Mouse (Mus musculus): ENCODE data around the gene Hace1.
"Not testable (repeated sequence)": the region's sequence is repeated elsewhere in the genome, so short reads cannot be mapped to it uniquely, and the experiment has no call there.

The Hace1 gene

DNA sequence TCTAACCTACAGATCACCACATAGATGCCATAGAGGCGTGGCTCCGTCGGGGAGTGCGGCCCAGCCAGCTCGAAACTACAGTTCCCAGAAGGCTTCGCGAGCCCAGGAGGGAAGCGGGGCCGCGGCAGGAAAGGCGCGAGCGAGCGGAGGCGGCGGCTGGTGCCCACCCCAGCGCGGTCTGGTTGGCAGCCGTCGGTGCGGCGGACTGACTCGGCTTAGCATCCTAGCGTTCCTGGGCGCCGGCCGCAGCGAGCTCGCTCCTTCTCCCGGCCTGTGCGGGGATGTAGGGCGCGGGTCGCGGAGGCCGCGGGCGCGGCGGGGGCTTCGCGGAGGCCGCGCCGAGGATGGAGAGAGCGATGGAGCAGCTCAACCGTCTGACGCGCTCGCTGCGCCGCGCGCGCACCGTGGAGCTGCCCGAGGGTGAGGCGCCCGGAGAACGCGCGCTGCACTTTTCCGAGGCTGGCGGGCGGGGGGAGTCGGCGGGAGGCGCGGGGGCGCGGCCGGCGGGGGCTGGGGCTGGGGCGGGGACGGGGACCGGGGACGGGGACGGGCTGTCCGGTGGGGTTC lies at the start of gene Hace1:
TSS of gene Hace1 (plus strand) at position 99 of the 567 bp plus-strand sequence.
- DNase-seq (ENCODE audit: low spot score) = peak; percentile 87

DNA sequence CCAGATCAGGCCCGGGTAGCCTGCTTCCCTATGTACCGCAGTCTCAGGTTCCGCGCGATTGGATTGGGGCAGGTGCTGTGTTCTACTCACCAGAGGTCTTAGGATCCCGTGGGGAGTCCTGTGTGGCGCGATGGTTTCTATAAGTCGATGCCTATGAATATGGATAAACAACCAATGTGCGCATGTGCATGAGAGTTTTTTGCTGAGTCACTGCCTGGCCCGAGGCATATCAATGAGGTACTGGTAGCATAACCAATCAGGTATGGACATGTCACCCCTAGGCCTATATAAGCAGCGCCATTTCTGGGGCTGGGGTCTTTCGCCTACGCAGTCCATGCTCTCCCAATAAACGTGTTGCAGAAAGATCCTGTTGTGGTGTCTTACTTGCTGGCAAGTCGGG lies 40.3 kb upstream of the Hace1 start:
- not testable (repeated sequence) for DNase-seq (ENCODE audit: low spot score)

DNA sequence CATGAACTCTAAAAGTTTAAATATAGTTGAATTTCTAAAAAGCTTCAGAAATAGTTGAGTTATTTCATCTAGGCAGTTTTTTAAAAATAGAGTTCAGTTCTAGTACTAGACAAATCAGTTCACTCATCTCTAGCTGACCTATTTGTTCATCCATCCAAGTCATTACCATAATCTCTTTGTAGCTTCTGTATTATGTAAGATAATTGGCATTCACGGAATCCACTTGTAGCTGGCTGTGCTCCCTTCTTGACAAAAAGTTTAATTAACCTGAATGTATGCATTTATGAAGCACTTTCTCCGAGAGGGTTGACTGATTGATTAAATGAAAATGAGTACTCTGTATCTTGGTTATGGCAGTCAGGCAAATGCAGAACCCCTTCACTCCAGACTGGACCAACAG lies 34.9 kb upstream of the Hace1 start:
- DNase-seq (ENCODE audit: low spot score) = no peak

DNA sequence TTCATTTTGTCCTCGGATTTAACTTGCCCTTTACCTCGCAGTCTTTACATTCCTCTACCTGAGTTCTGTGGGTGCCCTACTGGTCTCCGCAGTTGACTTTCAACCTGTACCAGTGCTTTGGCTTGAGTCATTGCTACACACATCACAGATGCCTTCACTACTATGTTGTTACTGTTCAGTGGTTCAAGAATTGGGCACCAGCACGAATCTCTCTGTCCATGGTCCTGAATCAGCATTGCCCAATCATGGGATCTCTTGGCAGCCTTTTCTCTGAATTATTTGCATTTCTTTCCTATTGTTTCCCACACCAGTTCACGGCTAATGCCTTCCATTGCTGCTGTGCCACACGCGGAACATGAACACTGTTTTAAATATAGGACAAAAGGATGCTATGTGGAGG lies 30.8 kb upstream of the Hace1 start:
- DNase-seq (ENCODE audit: low spot score) = peak; percentile 62

DNA sequence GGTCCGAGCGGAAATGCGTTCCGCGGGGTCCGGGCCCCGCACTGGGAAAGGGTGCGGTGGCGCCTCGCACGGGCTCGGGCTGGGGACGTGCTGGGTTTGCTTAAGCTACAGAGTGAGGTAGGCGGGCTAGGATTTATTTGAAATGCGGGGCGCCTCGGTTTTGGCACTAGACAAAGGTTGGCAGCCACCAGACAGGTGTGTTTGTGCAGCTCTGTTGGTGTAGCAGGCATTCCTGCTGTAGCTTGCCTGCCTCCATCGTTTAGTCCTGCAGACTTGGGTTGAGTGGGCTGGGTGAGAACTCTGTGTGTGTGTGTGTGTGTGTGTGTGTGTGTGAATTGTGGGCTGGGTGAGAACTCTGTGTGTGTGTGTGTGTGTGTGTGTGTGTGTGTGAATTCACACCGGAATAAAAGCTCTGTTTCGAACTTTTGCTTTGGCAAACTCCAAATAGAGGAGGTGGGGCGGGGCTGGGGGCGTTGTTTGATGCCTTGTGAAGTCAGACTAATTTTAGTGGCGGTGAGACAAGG lies 731 bp downstream of the Hace1 start:
- DNase-seq (ENCODE audit: low spot score) = peak; percentile 46

DNA sequence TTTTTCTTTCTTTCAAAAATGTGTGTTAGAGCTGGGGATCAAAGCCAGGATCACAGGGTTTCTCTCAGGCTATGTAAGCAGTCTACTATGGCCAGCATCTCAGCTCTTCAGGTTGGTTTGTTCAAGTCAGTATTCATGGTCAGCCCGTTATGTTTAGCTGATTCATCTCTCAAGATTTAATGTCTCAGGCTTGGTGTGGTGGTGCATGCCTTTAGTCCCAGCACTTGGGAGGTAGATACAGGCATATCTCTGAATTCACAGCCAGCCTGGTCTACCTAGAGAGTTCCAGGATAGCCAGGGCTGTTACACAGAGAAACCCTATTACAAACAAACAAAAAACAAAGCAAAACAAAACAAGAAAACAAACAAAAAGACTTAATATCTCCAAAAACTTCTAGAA lies 5.7 kb downstream of the Hace1 start:
- no peak for DNase-seq (ENCODE audit: low spot score)

DNA sequence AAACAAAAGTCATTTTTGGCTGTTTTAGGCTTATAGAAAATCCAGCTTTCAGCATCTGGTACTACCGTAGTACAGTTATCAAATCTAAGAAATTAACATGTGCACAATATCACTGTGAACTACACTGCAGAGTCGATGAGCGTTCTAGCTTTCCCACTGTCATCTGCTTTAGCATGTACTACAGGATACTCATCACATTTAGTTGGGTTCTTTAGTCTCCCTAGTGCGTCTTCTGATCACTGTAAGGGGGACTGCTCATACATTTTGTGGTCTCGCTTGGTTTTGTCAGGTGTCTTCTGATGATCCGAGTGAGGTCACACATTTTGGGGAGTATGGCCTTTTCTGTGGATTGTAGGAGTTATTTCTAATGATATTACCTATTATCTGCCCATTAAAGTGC lies 6.2 kb downstream of the Hace1 start:
- no peak for DNase-seq (ENCODE audit: low spot score)

DNA sequence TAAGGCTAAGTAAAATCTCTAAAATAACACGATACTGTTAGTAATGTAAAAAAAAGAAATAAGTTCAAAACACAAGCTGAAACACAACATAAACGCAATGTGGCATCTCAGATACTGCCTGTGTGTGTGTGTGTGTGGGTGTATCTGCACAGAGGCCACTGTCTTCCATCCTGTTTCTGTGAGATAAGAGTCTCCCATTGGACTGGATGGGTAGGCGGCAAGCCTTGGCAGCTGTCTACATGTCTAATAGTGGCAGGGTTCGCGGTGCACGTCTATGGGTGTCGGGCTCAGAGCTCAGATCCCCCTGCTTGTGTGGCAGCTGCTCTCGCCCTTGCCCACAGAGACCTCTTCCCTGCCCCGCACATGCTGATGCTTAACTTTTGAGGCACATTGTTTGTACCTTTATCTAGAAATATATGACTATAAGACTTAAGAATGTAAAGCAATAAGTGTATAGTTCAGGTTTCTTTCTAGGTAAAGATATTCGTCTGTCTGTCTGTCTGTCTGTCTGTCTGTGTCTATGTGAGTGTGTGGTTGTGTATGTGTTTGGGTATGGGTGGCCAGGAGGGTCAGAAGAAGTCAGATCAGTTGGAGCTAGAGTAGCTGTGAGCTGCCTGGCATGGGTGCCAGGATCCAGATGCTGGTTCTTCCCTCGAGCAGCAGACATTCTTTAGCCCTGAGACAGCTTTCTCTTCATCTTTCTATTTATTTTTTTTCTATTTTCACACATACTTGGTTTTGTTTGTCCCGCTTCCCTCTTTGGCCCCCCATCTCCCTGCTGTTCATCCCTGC lies 6.9 kb downstream of the Hace1 start:
- no peak for DNase-seq (ENCODE audit: low spot score)

DNA sequence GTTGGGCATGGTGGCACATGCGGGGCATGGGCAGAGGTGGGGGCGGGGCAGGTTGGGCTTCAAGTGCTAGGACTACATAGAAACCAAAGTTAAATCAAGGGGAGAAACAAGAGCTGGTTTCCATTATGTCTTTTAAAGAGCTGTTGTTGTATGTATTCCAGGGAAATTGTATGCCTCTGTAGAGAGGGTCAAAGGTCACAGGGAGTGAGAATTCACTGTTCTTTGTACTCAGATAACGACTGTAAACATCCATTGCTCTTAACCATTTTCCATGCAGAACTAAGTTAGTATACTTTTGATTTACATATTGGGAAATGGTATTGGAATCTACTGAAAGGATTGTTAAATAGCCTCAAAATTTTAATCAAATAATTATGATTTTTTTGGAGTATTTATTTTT lies 28.2 kb downstream of the Hace1 start:
- no peak for DNase-seq (ENCODE audit: low spot score)

DNA sequence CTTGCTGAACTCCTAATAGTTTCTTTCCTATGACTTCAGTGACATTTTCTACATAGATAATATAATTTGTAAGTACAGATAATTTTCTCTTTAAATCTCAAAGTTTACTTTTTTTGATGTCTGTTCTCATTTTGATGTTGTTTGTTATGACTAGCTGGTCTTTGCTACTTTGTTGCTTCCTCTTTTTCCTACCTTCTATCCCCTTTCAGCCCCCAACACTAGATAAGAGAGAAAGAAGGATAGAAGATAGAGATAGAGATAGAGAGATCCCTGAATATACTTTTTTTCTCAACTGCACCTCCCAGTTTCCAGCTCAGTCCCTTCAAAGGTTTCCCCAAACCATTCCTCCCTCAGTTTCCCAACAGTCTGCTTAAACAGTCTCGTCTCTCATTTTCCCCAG lies 33.1 kb downstream of the Hace1 start:
- no peak for DNase-seq (ENCODE audit: low spot score)

DNA sequence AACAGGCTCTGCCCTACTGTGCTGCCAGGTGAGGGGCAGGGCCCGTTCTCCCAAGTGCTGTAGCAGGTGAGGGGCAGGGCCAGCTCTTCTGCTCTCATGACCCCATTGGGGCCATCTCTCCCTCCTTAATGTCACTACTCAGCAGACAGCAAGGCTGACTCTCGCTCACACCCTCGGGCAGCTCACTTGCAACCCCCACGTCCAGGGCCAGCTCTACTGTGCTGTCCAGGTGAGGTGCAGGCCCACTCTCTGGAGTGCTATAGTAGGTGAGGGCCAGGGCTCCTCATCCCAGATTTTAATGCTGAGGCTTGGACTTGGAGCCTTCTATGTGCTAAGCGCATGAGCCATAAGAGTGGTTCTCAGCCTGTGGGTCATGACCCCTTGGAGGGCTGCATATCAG lies 38.4 kb downstream of the Hace1 start:
- DNase-seq (ENCODE audit: low spot score) = no peak

DNA sequence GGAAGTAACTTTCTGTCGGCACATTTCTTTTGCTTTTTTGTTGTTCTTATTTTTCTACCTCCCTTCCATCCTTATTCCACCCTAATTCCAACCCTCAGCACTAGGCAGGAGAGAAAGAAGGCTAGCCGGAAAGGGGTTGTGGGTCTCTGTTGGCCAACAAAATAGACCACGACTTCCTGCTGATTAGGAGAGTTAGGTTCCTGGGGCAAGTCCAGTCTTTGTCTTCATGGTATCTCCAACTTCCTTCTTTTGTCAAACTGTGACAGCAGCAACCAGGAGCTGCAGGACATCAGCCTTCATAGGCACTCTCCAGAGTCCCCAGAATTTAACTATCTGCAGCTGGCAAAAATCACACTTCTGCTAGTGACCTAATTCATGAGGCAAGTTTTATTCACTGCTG lies 41.4 kb downstream of the Hace1 start:
- no peak for DNase-seq (ENCODE audit: low spot score)

DNA sequence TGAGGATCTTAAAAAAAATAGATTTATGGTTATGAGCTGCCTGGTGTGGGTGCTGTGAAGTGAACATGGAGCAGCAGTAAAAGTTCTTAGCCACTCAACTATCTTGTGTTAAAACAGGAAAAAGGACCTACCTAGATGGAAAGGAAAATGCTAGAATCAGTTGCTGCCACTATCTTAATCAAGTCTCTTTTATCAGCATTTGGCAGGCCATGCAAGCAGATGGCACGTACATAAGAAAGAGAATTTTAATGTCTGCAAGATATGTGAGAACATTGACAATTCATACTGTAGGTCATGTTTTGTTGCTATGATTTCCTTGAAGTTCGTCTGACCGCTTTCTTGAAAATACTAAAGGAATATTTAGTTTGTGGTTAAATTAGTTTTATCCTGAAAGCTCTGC lies 54.4 kb downstream of the Hace1 start:
- DNase-seq (ENCODE audit: low spot score) = no peak

DNA sequence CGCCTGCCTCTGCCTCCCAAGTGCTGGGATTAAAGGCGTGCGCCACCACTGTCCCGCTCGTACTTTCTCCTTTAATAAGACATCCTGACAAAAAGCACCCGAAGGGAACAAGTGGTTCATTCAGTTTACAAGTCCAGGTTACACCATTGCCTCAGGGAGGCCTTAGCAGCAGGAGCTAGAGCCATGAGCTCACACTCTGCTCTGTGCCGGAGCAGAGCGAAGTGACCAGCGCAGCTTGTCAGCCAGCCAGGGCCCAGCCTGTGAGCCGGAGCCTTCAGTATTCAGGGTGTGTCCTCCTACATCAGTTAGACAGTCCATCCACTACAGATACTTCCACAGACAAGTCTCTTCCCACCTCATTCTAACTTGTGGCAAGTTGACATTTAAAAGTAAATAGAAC lies 55.0 kb downstream of the Hace1 start:
- no peak for DNase-seq (ENCODE audit: low spot score)

DNA sequence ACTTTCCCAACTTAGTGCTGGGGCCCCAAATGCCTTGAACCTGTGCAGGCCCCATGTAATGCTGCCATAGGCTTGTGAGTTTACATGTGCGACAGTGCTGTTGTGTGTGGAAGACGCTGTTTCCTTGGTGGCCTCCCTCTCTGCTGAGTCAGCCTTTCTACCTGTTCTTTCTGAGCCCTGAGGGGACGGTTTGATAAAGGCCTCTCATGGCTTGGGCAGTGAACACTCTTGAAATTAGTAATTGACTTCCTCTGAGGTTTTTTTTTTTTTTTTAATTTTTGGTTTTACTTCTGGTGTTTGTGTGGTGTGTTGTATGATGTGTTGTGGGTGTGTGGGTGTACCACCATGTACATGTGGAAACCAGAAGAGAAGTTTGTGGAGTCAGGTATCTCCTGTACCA lies 57.6 kb downstream of the Hace1 start:
- DNase-seq (ENCODE audit: low spot score) = no peak

DNA sequence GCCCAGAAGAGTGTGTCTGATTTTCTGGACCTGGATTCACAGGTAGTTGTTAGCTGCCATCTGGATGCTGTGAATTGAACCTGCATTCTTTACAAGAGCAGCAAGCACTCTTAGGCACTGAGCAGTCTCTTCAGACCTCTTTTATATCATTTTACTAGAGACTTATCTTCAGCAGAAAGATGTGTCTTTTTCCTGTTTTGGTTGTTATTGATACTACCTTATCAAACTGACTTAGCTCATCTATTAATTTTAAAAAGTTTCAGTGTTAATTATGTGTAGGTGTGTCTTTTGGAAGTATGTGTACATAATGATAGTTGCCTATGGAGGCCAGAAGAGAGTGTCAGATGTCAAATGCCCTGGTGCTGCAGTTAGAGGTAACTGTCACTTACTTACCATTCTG lies 62.1 kb downstream of the Hace1 start:
- DNase-seq (ENCODE audit: low spot score) = no peak

DNA sequence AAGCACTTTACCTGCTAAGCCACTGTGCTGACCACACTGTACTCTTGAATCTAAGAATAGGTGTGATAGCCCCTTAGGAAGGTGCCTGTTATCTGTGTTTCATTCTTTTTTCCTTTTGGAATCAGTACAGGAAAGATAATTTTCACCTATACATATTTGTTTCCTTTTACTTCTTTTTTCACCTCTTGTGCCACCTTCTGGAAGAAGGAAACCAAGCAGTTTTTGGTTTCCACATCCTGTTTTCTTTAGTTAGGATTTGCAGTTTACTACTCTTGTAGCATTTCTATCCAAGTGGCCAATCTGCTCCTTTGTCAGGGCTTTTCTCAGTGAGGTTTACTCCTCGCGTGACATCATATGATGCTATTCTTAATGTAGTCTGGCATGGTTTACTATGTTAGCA lies 76.4 kb downstream of the Hace1 start:
- no peak for DNase-seq (ENCODE audit: low spot score)

DNA sequence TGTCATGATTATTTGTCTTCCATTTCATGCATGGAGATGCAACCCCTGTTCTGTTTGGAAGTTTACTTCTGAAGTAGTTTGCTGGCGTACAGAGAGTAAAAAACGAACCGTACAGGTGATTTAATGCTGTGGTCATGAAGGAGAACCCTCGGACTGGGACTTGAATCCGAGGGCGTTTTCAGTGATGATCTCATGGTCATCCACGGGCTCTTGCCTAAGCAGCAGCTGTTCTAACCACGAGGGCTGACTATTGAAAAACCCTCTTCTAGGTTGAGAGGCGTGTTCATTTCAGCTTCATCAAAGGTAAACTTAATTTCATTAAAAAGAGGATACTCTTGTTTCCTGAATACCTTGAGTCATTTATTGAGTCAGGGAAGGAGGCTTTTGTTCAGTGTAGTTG lies 84.4 kb downstream of the Hace1 start:
- DNase-seq (ENCODE audit: low spot score) = no peak

DNA sequence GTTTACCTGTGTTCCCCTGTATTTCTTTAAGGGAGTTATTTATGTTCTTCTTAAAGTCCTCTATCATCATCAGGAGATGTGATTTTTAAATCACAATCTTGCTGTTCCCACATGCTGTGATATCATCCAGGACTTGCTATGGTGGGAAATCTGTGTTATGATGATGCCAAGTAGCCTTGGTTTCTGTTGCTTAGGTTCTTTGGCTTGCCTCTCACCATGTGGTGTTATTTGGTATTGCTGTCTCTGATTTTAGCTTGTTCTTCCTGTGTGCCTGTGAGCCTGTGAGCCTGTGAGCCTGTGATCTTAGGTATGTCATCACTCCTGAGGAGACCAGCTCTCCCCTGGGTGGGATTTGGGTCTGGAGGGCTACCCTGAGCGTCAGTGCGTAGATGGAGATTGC lies 90.6 kb downstream of the Hace1 start:
- DNase-seq (ENCODE audit: low spot score) = no peak

DNA sequence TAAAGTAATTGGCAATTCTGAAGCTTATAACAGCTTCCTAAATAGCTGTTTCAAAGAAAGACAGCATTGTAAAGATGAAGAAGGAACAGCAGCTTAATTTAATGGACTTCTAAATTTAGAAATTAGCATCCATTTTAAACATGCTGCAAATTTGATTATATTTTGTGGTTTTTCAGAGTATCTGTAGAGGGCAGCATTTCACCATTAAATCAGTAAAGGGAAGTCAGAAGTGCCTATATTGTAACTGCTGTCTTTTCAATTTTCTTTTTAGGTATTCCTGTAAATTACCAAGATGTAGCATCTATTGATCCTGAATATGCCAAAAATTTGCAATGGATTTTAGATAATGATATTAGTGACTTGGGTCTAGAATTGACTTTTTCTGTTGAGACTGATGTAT lies 99.2 kb downstream of the Hace1 start:
- no peak for DNase-seq (ENCODE audit: low spot score)

DNA sequence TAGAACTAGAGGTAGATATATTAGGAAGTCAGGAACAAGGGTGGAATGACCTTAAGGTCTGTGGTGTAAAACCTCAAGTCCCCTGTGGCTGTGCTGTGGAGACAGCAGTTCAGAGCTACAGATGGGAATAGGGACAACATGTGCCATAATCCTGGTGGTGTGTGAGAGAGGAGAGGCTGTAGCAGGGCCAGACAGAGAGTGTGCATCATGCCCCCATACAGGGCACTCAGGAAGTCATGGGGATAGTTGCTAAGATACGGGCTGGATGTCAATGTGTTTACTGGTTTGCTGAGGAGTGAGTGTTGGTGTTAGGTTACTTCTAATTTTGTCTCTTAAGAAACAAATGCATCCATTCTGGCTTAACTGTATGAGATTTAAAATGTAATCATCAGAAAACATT lies 108.6 kb downstream of the Hace1 start:
- no peak for DNase-seq (ENCODE audit: low spot score)

DNA sequence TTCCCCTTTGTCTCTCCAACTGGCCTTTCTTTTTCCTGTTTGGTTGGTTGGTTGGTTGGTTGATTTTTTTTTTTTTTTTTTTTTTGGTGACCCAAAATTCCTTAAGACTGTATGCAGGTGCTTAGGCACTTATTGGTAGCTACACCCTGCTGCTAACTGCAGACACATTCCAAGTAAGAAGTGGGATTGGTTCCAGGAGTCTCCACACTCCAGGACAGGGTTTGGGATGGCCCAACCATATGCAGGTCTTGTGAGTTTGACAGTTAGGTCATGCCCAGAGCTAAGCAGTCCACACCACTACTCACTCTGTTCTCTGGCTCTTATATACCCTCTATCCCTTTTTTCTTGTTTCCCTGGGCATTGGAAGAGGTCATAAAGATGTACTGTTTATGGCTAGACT lies 117.3 kb downstream of the Hace1 start:
- DNase-seq (ENCODE audit: low spot score) = no peak

DNA sequence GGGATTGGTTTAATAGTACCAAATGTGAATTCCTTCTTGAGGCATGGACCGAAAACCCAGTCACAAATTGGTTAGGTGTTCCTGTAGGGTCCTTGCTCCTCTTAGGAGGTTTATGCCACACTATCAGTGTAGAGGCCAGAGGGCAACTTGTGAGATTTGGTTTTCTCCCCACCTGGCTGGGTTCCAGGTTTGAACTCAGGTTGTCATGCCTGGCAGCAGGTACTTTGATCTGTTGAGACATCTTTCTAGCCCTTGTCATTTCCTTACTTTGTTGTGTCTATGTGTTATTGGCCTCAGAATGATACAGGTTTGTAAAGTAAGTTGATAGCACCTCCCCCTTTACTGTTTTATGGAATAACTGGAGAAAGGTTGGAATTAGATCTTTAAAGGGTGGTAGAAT lies 117.9 kb downstream of the Hace1 start:
- DNase-seq (ENCODE audit: low spot score) = no peak

DNA sequence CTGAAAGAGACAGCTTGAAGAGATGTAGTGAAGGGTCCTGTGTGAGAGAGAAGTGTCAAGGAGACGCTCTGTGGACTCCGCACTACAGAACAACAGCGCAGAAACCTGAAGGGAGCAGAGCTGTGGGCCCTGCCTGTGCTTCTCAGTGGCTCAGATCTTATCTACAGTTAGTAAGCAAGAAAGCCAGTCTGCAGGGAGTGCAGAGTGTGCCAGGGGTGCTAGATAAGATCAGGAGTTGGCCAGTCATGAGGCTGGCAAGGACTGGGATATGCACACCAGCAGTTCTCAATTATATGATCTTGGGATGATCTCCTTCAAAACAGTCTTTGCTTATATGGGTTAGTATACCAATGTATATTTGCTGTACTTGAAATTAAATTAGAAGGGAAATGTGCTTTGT lies 121.3 kb downstream of the Hace1 start:
- no peak for DNase-seq (ENCODE audit: low spot score)

Measured in testis, postnatal 10 days (tissue).